Mouse (Mus musculus) heart, postnatal 0 days (tissue): ENCODE results near the gene Olfr131. TPM values are rescaled to one million over a fixed set of nuclear protein-coding genes. Genes with fewer than 3 reads are reported as not detected.
"Not testable (repeated sequence)": the region's sequence is repeated elsewhere in the genome, so short reads cannot be mapped to it uniquely, and the experiment has no call there.

Experiments used
- ATAC-seq: fragments of 200-750 bp; cut with Nextera tagmentation; 2 replicates; pipeline ENCODE4 v1.8.0; 2017; ENCODE audit warnings: low read depth, moderate number of reproducible peaks, moderate library complexity; ENCODE audit not compliant: insufficient read depth
- DNase-seq: peaks from one replicate; pipeline ENCODE4 v3.0.0-alpha.2; 2016; ENCODE audit warnings: low spot score
- H3K27ac ChIP-seq: fragments of 300-500 bp; sonication (generic); 2 replicates; pipeline ENCODE4 v1.5.1; 2014; ENCODE audit warnings: low read depth, mild to moderate bottlenecking
- H3K27me3 ChIP-seq: fragments of 300-500 bp; sonication (generic); 2 replicates; pipeline ENCODE4 v1.6.1; 2014; ENCODE audit warnings: low read length, mixed read lengths; ENCODE audit not compliant: control insufficient read depth, insufficient read depth
- H3K36me3 ChIP-seq: fragments of 300-500 bp; sonication (generic); replicated peaks from 2 replicates; pipeline ENCODE4 v1.6.1; 2014; ENCODE audit warnings: low read length, mixed read lengths; ENCODE audit not compliant: control insufficient read depth, insufficient read depth
- H3K4me1 ChIP-seq: fragments of 300-500 bp; sonication (generic); 2 replicates; pipeline ENCODE4 v1.6.1; 2014; ENCODE audit warnings: antibody characterized with exemption; ENCODE audit not compliant: control insufficient read depth, insufficient read depth
- H3K4me2 ChIP-seq: fragments of 300-500 bp; sonication (generic); 2 replicates; pipeline ENCODE4 v1.6.1; 2014; ENCODE audit warnings: low read depth, mild to moderate bottlenecking, low read length, moderate library complexity
- H3K4me3 ChIP-seq: fragments of 300-500 bp; sonication (generic); 2 replicates; pipeline ENCODE4 v1.5.1; 2014; ENCODE audit warnings: low read depth, low read length
- H3K9ac ChIP-seq: fragments of 300-500 bp; sonication (generic); replicated peaks from 2 replicates; pipeline ENCODE4 v1.6.1; 2014; ENCODE audit warnings: low read depth, low read length, mixed read lengths
- H3K9me3 ChIP-seq: fragments of 300-500 bp; sonication (generic); replicated peaks from 2 replicates; pipeline ENCODE4 v1.6.1; 2016; ENCODE audit warnings: low read length; ENCODE audit not compliant: control insufficient read depth
- CTCF ChIP-seq: IDR thresholded peaks from 2 replicates; pipeline ENCODE4 v1.5.1; 2016; ENCODE audit warnings: antibody characterized with exemption, control low read depth, low read depth
- EP300 ChIP-seq: IDR thresholded peaks from 2 replicates; pipeline ENCODE4 v1.6.1; 2016; ENCODE audit warnings: antibody characterized with exemption, low read depth
- WGBS: fragments of 180-500 bp; shearing (Covaris S2); extraction: QIAGEN DNeasy Blood & Tissue Kit; methylation state at CpG from one replicate; pipeline ENCODE4 v1.1.7; 2014; 5-methylcytosine and 5-hydroxymethylcytosine counted together
- polyA plus RNA-seq: library from polyadenylated mRNA; unstranded; fragments of >200 nt; fragmentation: Nextera tagmentation; extraction: Ambion mirVana; gene quantifications from 2 replicates; pipeline ENCODE4 v1.2.1, GENCODE M21; 2015
- total RNA-seq: library from RNA; depleted of rRNA; stranded (reverse); fragments of >200 nt; gene quantifications from 2 replicates; pipeline ENCODE4 v1.2.3, GENCODE M21; 2014; ENCODE audit warnings: low replicate concordance; rRNA removed

Olfr131 gene
- total RNA-seq: not detected in 2 replicates
- not detected in 2 replicates for polyA plus RNA-seq

GRCm38 (mm10) chr17:38088593-38088992, at the start of gene Olfr131:
Olfr131 (minus strand) TSS chr17:38088693.
- ATAC-seq: no peak
- H3K9me3 ChIP-seq: no peaks in the 10 kb centered on the region
- H3K36me3 ChIP-seq: no peaks in the 10 kb centered on the region
- H3K4me3 ChIP-seq: no peak within 1 kb of the TSS
- TF ChIP-seq EP300: no peak
- DNase-seq: no peak
- H3K4me1 ChIP-seq: no peaks in the 10 kb centered on the region
- no peaks in the 10 kb centered on the region for H3K27me3 ChIP-seq
- no peak within 1 kb of the TSS for H3K4me2 ChIP-seq
- no peak within 1 kb of the TSS for H3K9ac ChIP-seq
- no peak within 1 kb of the TSS for H3K27ac ChIP-seq

GRCm38 (mm10) chr17:38134426-38134825, 45.9 kb upstream of the Olfr131 start, which contains the start of gene Olfr132:
Olfr132 (minus strand) TSS chr17:38134526.
- H3K4me3 ChIP-seq: no peak within 1 kb of the TSS
- no peak within 1 kb of the TSS for H3K4me2 ChIP-seq
- ATAC-seq (no peak), DNase-seq (no peak)
- no peaks in the 10 kb centered on the region for H3K27me3 ChIP-seq
- no peak within 1 kb of the TSS for H3K9ac ChIP-seq
- 0 out of 2 replicates have a peak, but pooled peaks cover 4% of the 10 kb centered on the region for H3K9me3 ChIP-seq
- TF ChIP-seq CTCF (no peak), EP300 (no peak)
- WGBS: 52% methylated on average over 1 of the region's 1 CpGs
- no peaks in the 10 kb centered on the region for H3K36me3 ChIP-seq
- no peak within 1 kb of the TSS for H3K27ac ChIP-seq
- H3K4me1 ChIP-seq: no peaks in the 10 kb centered on the region

GRCm38 (mm10) chr17:38125371-38125770, 36.9 kb upstream of the Olfr131 start:
- not testable (repeated sequence) for H3K4me2 ChIP-seq, H3K4me1 ChIP-seq, DNase-seq, H3K9me3 ChIP-seq, H3K4me3 ChIP-seq, H3K27me3 ChIP-seq, H3K9ac ChIP-seq, H3K36me3 ChIP-seq, ATAC-seq, H3K27ac ChIP-seq
- 69% methylated on average over 3 of the region's 3 CpGs for WGBS

- not testable (repeated sequence) for ATAC-seq, H3K4me2 ChIP-seq, H3K9ac ChIP-seq, H3K36me3 ChIP-seq, H3K27me3 ChIP-seq, H3K4me3 ChIP-seq, H3K9me3 ChIP-seq, DNase-seq, H3K4me1 ChIP-seq, H3K27ac ChIP-seq
- WGBS: 70% methylated on average over 1 of the region's 1 CpGs
Measured at GRCm38 (mm10) chr17:38124199-38124598, 35.7 kb upstream of the Olfr131 start.

GRCm38 (mm10) chr17:38082364-38082763, 6.1 kb downstream of the Olfr131 start:
- Histone ChIP-seq H3K4me1 (no peaks in the 10 kb centered on the region), H3K9me3 (no peaks in the 10 kb centered on the region), H3K9ac (no peak overlapping the region), H3K27me3 (no peaks in the 10 kb centered on the region), H3K4me3 (no peak overlapping the region), H3K27ac (no peak overlapping the region), H3K4me2 (no peak overlapping the region), H3K36me3 (no peaks in the 10 kb centered on the region)
- no peak for DNase-seq
- ATAC-seq: no peak
- TF ChIP-seq EP300 (no peak), CTCF (no peak)
- WGBS: 77% methylated on average over 4 of the region's 4 CpGs

GRCm38 (mm10) chr17:38063621-38064020, 24.9 kb downstream of the Olfr131 start, which contains the start of gene Olfr130:
Olfr130 (plus strand) TSS chr17:38063921.
- TF ChIP-seq EP300 (no peak), CTCF (no peak)
- WGBS: 61% methylated on average over 1 of the region's 1 CpGs

More at GRCm38 (mm10) chr17:38063621-38064020, 24.9 kb downstream of the Olfr131 start, which contains the start of gene Olfr130:
- DNase-seq: no peak
- no peak within 1 kb of the TSS for H3K9ac ChIP-seq
- 0 out of 2 replicates have a peak, but pooled peaks cover 3% of the 10 kb centered on the region for H3K9me3 ChIP-seq
- H3K4me2 ChIP-seq: no peak within 1 kb of the TSS
- no peak within 1 kb of the TSS for H3K4me3 ChIP-seq
- no peak within 1 kb of the TSS for H3K27ac ChIP-seq
- H3K36me3 ChIP-seq: no peaks in the 10 kb centered on the region
- no peaks in the 10 kb centered on the region for H3K4me1 ChIP-seq
- H3K27me3 ChIP-seq: no peaks in the 10 kb centered on the region
- ATAC-seq: no peak
